Comparison of ENCODE assay signal across 21 mouse cellular contexts in the genomic region with DNA sequence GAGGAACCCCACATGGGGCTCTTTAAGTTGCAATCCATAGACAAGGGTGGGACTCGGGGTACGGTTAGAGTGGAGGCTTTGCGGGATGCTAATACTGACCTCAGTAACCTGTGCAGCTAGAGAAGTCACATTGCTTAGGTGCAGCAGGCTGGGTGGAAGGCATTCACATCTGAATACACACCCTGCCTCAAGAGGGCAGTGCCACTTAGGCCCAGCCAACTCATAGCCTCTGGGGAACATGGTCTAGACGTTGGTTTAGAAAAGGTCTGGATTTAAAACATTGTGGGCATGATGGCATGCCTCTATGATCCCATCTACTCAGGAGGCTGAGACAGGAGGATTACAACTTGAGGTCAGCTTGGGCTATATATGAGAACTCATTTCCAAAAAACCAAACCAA. TPM values are rescaled to one million over a fixed set of nuclear protein-coding genes. Genes with fewer than 3 reads are reported as not detected.
DNase-seq lines count a peak whose midpoint lies in the region; ATAC-seq and TF ChIP-seq lines count a peak whose summit lies in the region.
"Had no signal": no experiment of that assay in that cellular context is flagged by ENCODE, and none has a peak within 500 bp of the region (broad histone marks: within the 10 kb centered on the region; RNA-seq: fewer than 3 reads in every experiment).

No protein-coding gene starts in this region.

- TF ChIP-seq POLR2A in heart, adult 2 months (IDR thresholded peaks at IDR 0.05; ENCODE audit: insufficient read depth, low read depth, low read length), result no peak
- no peak for TF ChIP-seq POLR2A in bone marrow, adult 2 months (IDR thresholded peaks at IDR 0.05; ENCODE audit: borderline replicate concordance, control insufficient read depth, low read depth, low read length)

- H3K9ac ChIP-seq in heart, adult 2 months (ENCODE audit: low read depth, low read length), result no peak overlapping the region
- no peak overlapping the region for H3K9ac ChIP-seq in heart, embryonic 11.5 days (ENCODE audit: low read depth, low read length)
- no peak overlapping the region for H3K9ac ChIP-seq in stomach, postnatal 0 days (ENCODE audit: low read length)
- H3K9ac ChIP-seq: liver, embryonic 13.5 days; lung, embryonic 15.5 days; midbrain, embryonic 12.5 days had no signal

- peak; percentile 49 for TF ChIP-seq CTCF in heart, adult 2 months (IDR thresholded peaks at IDR 0.05)
- TF ChIP-seq CTCF in left cerebral cortex, adult 2 months (IDR thresholded peaks at IDR 0.05), result peak; percentile 20
- peak; percentile 42; the same call in 1 of the 2 replicates for TF ChIP-seq CTCF in bone marrow, adult 2 months (IDR thresholded peaks at IDR 0.05; ENCODE audit: control insufficient read depth, insufficient read depth, low read length)
- TF ChIP-seq CTCF in stomach, postnatal 0 days (IDR thresholded peaks at IDR 0.05; ENCODE audit: low read depth), result peak; percentile 48

- no peaks in the 10 kb centered on the region for H3K9me3 ChIP-seq in heart, embryonic 11.5 days (replicated peaks; ENCODE audit: control insufficient read depth, low read length)
- H3K9me3 ChIP-seq in stomach, postnatal 0 days (ENCODE audit: control insufficient read depth, low read length), result no peaks in the 10 kb centered on the region
- H3K9me3 ChIP-seq: embryonic facial prominence, embryonic 10.5 days; forebrain, embryonic 10.5 days; heart, embryonic 10.5 days; liver, embryonic 13.5 days; lung, embryonic 15.5 days; midbrain, embryonic 12.5 days had no signal

- no peaks in the 10 kb centered on the region for H3K79me2 ChIP-seq in heart, adult 2 months (replicated peaks; ENCODE audit: control insufficient read depth, insufficient read depth, low read length)

- H3K4me1 ChIP-seq in heart, adult 2 months (ENCODE audit: control insufficient read depth, insufficient read depth, low read length), result peaks cover 1% of the 10 kb centered on the region; the same call in 1 of the 2 replicates
- H3K4me1 ChIP-seq in heart, embryonic 11.5 days (ENCODE audit: control insufficient read depth, insufficient read depth, low read length), result peaks cover 7% of the 10 kb centered on the region
- H3K4me1 ChIP-seq in bone marrow, adult 2 months (ENCODE audit: control insufficient read depth, insufficient read depth, low read length), result no peaks in the 10 kb centered on the region
- H3K4me1 ChIP-seq in stomach, postnatal 0 days (replicated peaks; ENCODE audit: control insufficient read depth, insufficient read depth), result no peaks in the 10 kb centered on the region
- H3K4me1 ChIP-seq: liver, embryonic 13.5 days had no signal

- no peak overlapping the region for H3K4me3 ChIP-seq in heart, adult 2 months
- H3K4me3 ChIP-seq in heart, embryonic 11.5 days (ENCODE audit: low read depth, low read length), result no peak overlapping the region
- no peak overlapping the region for H3K4me3 ChIP-seq in left cerebral cortex, adult 2 months
- H3K4me3 ChIP-seq in bone marrow, adult 2 months (replicated peaks; ENCODE audit: control insufficient read depth, low read depth, low read length), result no peak overlapping the region
- H3K4me3 ChIP-seq in stomach, postnatal 0 days (ENCODE audit: low read depth, low read length), result no peak overlapping the region
- H3K4me3 ChIP-seq: embryonic facial prominence, embryonic 10.5 days; forebrain, embryonic 10.5 days; heart, embryonic 10.5 days; liver, embryonic 13.5 days; lung, embryonic 15.5 days; midbrain, embryonic 12.5 days had no signal

- TF ChIP-seq EP300 in heart, adult 2 months (IDR thresholded peaks at IDR 0.05; ENCODE audit: insufficient read depth, low read depth, low read length), result no peak
- TF ChIP-seq EP300 in stomach, postnatal 0 days (optimal IDR thresholded peaks at IDR 0.05), result no peak

- 79% methylated on average over 4 of the region's 4 CpGs for WGBS in heart, adult 2 months
- WGBS in heart, embryonic 11.5 days (ENCODE audit: insufficient replicate concordance), result 86% methylated on average over 4 of the region's 4 CpGs
- WGBS in bone marrow, adult 2 months, result 64% methylated on average over 4 of the region's 4 CpGs
- WGBS in stomach, postnatal 0 days, result 81% methylated on average over 4 of the region's 4 CpGs

- no peak overlapping the region for H3K27ac ChIP-seq in heart, adult 2 months
- H3K27ac ChIP-seq in heart, embryonic 11.5 days (ENCODE audit: low read depth, low read length), result no peak overlapping the region
- no peak overlapping the region for H3K27ac ChIP-seq in left cerebral cortex, adult 2 months
- no peak overlapping the region for H3K27ac ChIP-seq in bone marrow, adult 2 months (ENCODE audit: control insufficient read depth, insufficient read depth, low read depth, low read length, poor library complexity)
- H3K27ac ChIP-seq in stomach, postnatal 0 days (replicated peaks), result no peak overlapping the region
- H3K27ac ChIP-seq: embryonic facial prominence, embryonic 10.5 days; forebrain, embryonic 10.5 days; heart, embryonic 10.5 days; liver, embryonic 13.5 days; lung, embryonic 15.5 days; midbrain, embryonic 12.5 days had no signal

- no peaks in the 10 kb centered on the region for H3K36me3 ChIP-seq in heart, adult 2 months (ENCODE audit: control insufficient read depth, insufficient read depth, low read length)
- H3K36me3 ChIP-seq in heart, embryonic 11.5 days (ENCODE audit: control insufficient read depth, insufficient read depth, low read length), result no peaks in the 10 kb centered on the region
- peaks cover 3% of the 10 kb centered on the region; the same call in 1 of the 2 replicates for H3K36me3 ChIP-seq in stomach, postnatal 0 days (ENCODE audit: control insufficient read depth, insufficient read depth, low read length)
- H3K36me3 ChIP-seq: liver, embryonic 13.5 days had no signal

- DNase-seq in heart, adult 2 months, result no peak
- no peak for DNase-seq in left cerebral cortex, adult 2 months (ENCODE audit: extremely low spot score in 1 of 2, low spot score in 2 of 2)
- no peak for DNase-seq in left cerebral cortex, adult 9 months (ENCODE audit: low spot score in 2 of 2)
- DNase-seq in stomach, postnatal 0 days (ENCODE audit: low spot score), result no peak
- DNase-seq in neural tube, embryonic 10.5 days (ENCODE audit: extremely low spot score, low spot score), result no peak
- DNase-seq: adrenal gland, postnatal 14 days; cerebellum, adult 9-10 months; heart, postnatal 14 days; kidney, adult 2 months; kidney, postnatal 14 days; liver, embryonic 13.5 days; thymus, postnatal 14 days had no signal

- intact Hi-C loops in heart, adult 2 months (cut with DNase I), result loop anchor here (2.0 kb wide), 1 partner anchor 91 kb away; no protein-coding TSS in a partner anchor
- intact Hi-C loops in left cerebral cortex, adult 2 months (cut with DNase I), result no loop called here

- no peak for ATAC-seq in heart, embryonic 11.5 days (replicated peaks; ENCODE audit: insufficient number of reproducible peaks, low FRiP score, low TSS enrichment)
- no peak for ATAC-seq in stomach, postnatal 0 days (ENCODE audit: low FRiP score, low TSS enrichment)

- no peaks in the 10 kb centered on the region for H3K27me3 ChIP-seq in heart, adult 2 months (ENCODE audit: control insufficient read depth, insufficient read depth, low read length)
- H3K27me3 ChIP-seq in heart, embryonic 11.5 days (ENCODE audit: control insufficient read depth, insufficient read depth, low read length), result no peaks in the 10 kb centered on the region
- H3K27me3 ChIP-seq in stomach, postnatal 0 days (ENCODE audit: control insufficient read depth, insufficient read depth, low read length), result no peaks in the 10 kb centered on the region
- H3K27me3 ChIP-seq: liver, embryonic 13.5 days; lung, embryonic 15.5 days; midbrain, embryonic 12.5 days had no signal

- H3K4me2 ChIP-seq in heart, embryonic 11.5 days, result no peak overlapping the region
- H3K4me2 ChIP-seq in stomach, postnatal 0 days (replicated peaks; ENCODE audit: low read depth), result no peak overlapping the region
- H3K4me2 ChIP-seq: liver, embryonic 13.5 days; lung, embryonic 15.5 days; midbrain, embryonic 12.5 days had no signal

RNA-seq across cellular contexts. Expression of a gene that starts 8.6 kb away (rescaled TPM):
- total RNA-seq in heart, adult 2 months (2021), result 1 to 10 TPM; 2.3 to 2.9 TPM
- polyA plus RNA-seq in heart, adult 2 months (2012; rRNA removed), result 3.4 and 3.6 TPM in 2 replicates
- polyA plus RNA-seq in heart, embryonic 11.5 days (2014; fragmentation: Nextera tagmentation; extraction: Ambion mirVana), result 17.3 and 18.3 TPM in 2 replicates
- total RNA-seq in left cerebral cortex, adult 2 months (2021), result 10 to 100 TPM; 13.7 to 14.1 TPM
- not detected in 2 replicates for polyA plus RNA-seq in bone marrow, adult 2 months (2011; ENCODE audit: insufficient read depth, insufficient read length, low replicate concordance, missing spikeins)
- 57.4 and 58.8 TPM in 2 replicates for polyA plus RNA-seq in stomach, postnatal 0 days (2015; fragmentation: Nextera tagmentation; extraction: Ambion mirVana)
- total RNA-seq: common myeloid progenitor, adult 5-6 weeks; monocyte, adult 5-6 weeks had no signal
